Mouse (Mus musculus) thymus, postnatal 0 days (tissue): ENCODE measurements around the gene Wnt3. TPM values are rescaled to one million over a fixed set of nuclear protein-coding genes. Genes with fewer than 3 reads are reported as not detected.

Source experiments
- DNase-seq: peaks from one replicate; pipeline ENCODE4 v3.0.0-alpha.2; 2015; ENCODE audit warnings: low spot score
- polyA plus RNA-seq: library from polyadenylated mRNA; unstranded; fragments of >200 nt; fragmentation: Nextera tagmentation; extraction: Ambion mirVana; gene quantifications from 2 replicates; pipeline ENCODE4 v1.2.1, GENCODE M21; 2015

Wnt3 gene
- polyA plus RNA-seq, 1 experiment from 2014 or later, result 0.17 TPM

DNA sequence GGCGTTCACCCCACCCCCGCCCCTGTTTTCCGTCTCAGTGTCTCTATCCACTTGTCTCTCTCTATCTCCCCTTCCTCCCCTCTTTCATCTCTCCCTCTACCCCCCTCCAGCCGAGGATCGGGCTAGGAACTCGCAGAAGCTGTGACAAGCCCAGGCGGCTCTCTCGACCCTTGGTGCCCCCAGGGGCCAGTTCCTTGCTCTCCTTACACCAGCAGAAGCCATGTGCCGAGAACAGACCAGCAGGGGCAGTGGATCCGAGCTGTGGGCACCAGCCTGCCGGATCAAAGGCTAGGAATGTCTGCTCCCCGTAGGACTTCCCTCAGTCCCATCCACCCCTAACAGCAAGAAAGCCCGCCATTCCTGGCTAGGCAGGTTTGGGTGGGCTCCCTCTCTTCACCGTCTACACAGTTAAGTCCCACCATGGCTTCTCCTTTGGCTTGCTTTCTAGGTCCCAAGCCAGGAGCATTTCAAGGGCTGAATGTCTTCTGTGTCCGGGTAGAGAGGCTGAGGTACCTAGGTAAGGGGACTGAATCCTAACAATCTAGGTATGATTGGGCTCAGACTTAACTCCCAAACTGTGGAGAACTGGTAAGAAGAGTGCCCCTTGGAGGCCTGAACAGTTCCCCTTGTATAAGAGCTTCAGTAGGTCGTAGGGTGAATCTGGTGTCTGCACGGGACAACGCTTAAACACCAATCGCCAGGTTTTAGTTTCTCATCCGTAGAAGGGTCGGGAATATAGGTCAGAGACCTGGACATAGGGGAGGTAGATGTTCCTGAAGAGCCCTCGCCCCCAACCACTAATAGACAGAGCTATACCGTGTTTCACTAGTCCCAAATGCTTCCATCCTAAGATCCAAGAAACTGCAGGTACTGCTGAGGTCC lies 1.2 kb upstream of the Wnt3 start:
- no peak for DNase-seq

- no peak for DNase-seq
Measured at GRCm38 (mm10) chr11:103774228-103774530, 229 bp downstream of the Wnt3 start.

GRCm38 (mm10) chr11:103780152-103780551 lies 6.2 kb downstream of the Wnt3 start:
- no peak for DNase-seq

- no peak for DNase-seq
Measured at GRCm38 (mm10) chr11:103789951-103790350, 16.0 kb downstream of the Wnt3 start.

DNA sequence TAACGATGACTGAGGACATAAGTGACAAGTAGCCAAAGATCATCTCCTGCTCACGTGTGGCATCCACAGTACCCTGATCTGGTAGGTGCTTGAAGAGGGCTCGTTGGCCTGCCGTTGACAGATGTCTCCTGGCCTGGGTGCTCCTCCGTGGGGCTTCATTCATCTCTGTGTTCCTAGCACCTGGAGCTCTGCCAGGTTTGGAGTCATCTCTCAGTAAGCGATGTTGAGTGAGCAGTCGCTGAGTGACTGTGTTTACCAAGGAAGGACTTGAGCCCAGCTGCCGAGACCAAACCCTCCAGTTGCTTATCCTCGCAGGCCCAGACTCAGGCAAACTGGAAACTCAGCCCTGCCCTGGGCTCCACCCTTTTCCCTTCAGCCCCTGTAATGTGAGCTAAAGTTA lies 27.2 kb downstream of the Wnt3 start:
- DNase-seq, result no peak

DNA sequence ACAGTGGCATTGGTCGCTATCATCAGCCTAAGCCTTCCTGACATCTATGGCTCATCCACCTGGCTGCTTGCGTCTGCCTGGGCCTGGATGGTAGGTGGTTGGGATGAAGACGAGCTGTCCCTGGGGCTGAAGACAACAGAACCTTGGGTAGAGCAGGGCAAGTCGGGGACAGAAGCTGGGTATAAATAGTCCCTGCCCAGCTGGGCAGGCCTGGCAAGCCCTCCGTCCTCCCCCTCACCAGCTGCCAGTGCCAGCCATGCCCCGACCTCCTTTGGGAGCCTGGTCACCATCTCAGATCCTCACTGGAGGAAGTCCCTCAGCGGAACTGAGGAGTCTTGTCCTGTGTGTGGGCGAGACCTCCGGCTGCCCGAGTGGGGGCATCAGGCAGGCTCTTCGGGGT lies 30.2 kb downstream of the Wnt3 start:
- DNase-seq, result no peak

- DNase-seq, result no peak
Measured at GRCm38 (mm10) chr11:103804804-103805203, 30.9 kb downstream of the Wnt3 start.

DNA sequence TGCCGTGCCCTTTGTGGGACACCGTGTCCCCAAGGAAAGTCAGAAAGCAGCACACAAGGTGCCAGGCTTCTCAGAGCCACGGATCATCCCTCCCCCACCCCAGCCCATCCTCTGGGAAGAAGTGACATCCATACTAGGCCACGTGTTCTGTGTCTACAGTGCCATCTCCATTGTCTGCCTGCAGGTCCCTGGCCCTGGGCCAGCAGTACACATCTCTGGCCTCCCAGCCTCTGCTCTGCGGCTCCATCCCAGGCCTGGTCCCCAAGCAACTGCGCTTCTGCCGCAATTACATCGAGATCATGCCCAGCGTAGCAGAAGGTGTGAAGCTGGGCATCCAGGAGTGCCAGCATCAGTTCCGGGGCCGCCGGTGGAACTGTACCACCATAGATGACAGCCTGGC lies 34.0 kb downstream of the Wnt3 start:
- no peak for DNase-seq

DNA sequence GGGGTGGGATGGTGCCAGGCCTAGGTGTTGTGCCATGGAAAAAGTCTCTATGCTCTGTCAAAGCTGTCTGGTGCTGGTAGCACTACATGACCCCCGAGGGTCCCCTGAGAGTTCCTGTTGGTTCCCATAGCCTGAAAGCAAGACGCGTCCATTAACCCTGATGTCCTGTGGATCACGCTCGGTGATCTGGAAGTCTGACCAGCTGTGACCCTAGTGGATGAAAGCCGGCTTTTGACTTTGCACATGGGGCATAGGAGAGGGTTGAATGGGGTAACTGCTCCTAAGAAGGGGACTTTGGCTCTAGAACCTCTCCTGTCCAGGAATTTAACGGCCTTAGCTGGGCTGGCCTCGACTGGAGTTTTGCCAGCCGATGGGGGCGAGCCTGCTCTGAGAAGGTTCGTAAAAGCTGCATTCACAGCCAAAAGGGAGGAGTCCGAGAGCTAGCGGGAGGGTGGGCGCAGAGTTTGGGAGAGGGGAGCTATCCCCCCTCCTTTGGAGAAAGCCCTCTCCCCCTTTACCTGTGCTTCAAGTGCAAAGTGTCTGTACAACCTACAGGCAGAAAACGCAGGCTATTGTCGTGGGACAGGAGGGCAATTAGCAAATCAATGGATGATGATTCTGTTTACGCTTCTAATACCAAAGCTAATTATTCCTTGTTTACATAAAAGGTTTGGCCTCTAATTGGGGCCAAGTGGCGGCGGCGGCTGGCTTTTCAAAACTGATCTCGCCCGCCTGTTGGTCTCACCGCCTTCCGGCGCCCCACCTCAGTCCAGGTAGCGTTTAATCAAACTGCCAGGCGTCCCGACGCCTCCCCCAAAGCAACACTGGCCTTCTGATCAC lies 35.0 kb downstream of the Wnt3 start:
- DNase-seq, result no peak

- DNase-seq, result no peak
Measured at GRCm38 (mm10) chr11:103809611-103810598, 36.0 kb downstream of the Wnt3 start.

DNA sequence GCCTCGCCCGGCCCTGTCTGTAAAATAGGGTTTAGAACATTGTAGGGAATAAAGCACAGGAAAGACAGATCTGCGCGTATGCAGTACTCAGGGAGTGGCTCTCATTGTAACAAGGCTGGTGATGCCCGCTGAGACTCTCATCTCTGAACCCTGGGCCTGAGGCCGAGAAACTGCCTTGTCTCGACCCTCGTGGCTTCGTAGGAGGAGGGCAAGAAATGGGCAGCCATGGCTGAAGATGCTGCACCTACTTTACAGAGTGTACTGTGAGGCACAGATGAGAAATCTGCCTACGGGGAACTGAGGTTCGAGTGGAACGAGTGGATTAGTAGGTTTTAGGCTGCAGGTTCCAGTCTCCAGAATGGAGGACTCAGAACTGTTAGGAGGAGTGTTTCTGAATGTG lies 36.7 kb downstream of the Wnt3 start:
- no peak for DNase-seq

GRCm38 (mm10) chr11:103811246-103811645 lies 37.3 kb downstream of the Wnt3 start:
- DNase-seq, result no peak

DNA sequence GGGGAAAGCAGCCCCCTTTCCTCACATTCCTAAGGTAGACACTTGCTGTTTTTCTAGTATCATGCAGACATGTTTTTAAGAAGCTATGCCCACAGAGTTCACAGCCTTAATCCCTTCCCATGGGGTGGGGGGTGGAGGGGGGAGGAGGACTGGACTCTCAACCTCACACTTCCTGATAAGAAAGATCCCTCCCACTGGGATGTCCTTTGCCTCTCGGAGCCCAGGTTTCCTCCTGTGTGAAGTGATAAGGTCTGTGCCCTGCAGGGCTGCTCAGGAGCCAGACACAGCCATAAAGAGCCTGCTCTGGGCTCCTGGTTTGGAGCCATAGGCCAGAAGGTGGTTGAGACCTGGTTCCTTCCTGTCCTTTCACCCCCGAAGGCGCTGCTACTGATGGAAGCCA lies 40.9 kb downstream of the Wnt3 start:
- DNase-seq, result no peak

- no peak for DNase-seq
Measured at GRCm38 (mm10) chr11:103815986-103816385, 42.0 kb downstream of the Wnt3 start.

DNA sequence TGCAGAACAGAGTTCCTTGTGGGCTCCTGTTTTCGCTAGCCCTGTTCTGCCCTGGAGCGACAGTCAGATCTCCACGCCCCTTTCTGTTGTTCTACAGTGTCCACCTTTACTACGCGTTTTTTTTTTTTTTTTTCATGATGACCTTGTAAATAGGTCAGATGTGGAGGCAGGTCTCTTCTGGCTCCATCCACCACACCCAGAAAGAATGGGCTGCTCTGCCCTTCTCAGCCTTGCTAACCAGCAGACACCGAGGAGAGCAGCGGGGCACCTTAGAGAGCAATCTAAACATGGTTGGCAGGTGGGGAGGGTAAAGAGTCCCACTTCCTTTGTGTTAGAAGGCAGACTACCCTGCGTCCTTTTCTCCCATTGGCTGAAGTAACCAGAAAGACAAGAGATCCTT lies 42.8 kb downstream of the Wnt3 start:
- DNase-seq, result no peak

- no peak for DNase-seq
Measured at GRCm38 (mm10) chr11:103827201-103827600, 53.3 kb downstream of the Wnt3 start.

DNA sequence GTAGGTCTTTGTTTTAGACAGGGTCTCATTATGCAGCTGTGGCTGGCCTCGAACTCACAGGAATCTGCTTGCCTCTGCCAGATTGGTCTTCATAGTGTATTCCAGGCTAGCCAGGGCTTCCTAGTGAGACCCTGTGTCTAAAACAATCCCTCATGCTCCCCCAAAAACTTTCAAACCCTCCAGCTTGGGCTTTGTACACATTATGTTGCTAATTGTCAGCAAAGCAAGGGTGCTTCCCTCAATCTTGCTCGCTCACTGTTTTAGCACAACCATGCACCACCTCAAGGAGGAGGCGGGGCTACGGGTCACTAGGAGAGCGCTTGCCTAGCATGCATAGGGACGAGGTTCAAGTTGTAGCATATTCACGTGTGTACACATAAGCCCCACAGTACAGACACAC lies 54.9 kb downstream of the Wnt3 start:
- no peak for DNase-seq

DNA sequence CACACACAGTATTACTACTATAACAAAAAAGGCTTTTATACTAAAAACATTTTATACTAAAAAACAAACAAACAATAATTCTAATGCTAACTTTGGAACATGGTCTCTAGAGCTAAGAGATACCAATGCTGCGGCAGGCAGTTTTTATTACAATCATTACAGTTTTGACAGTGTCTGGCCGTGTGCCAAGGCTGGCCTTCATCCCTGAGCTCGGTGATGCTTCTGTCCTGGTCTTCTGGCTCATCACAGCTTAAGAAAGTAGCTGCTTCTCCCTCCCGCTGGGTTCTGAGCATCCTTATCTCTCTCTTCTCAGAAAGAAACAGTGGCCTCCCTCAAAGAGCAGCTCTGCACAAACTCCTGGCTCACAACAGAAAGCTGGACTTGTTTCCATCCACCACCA lies 56.0 kb downstream of the Wnt3 start:
- DNase-seq, result no peak

GRCm38 (mm10) chr11:103830476-103830875 lies 56.5 kb downstream of the Wnt3 start:
- no peak for DNase-seq

DNA sequence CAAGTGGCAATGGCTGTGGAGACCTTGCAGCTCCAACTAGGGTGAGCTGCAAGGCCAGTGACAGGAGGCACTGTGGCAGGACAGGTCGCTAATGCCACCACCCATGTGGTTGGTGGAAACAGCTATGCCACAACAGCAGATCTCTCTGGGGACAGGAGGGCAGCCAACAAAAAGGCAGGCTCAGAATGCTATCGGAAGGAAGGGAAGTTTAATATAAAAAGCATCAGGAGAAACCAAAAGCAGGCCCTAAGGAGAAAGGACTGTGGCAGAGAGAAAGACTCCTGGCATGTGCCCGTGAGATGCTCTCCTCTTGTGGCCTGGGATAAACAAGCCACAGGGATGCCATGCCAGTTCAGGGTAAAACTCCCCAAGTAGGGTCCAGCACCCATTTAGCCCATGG lies 57.8 kb downstream of the Wnt3 start:
- no peak for DNase-seq

- DNase-seq, result no peak
Measured at GRCm38 (mm10) chr11:103832331-103832730, 58.4 kb downstream of the Wnt3 start.
